Comparison of ENCODE assay signal across 9 mouse cellular contexts in the genomic region with DNA sequence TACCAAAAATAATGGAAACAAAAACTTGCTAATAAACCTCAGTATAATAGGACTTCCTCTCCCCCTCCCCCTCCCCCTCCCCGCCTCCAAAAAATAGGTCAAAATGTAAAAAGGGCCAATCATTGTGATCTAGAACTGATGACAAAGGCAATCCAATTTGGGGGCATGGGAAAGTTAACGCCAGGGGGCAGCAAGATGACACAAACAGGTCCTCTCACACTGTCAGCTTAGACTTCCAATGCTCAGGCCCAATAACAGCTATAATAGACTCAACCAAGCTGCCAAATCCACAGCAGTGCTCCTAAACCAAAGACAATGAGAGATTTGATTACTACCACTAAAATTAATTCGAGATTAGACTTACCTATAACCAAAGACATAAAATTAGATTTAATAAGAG. TPM values are rescaled to one million over a fixed set of nuclear protein-coding genes. Genes with fewer than 3 reads are reported as not detected.
DNase-seq lines count a peak whose midpoint lies in the region; ATAC-seq and TF ChIP-seq lines count a peak whose summit lies in the region.
"Had no signal": no experiment of that assay in that cellular context is flagged by ENCODE, and none has a peak within 500 bp of the region (broad histone marks: within the 10 kb centered on the region; RNA-seq: fewer than 3 reads in every experiment).

No protein-coding gene starts in this region.

- no peak overlapping the region for H3K4me2 ChIP-seq in kidney, embryonic 15.5 days
- H3K4me2 ChIP-seq: midbrain, embryonic 12.5 days had no signal

- H3K4me3 ChIP-seq in kidney, embryonic 15.5 days (replicated peaks), result no peak overlapping the region
- no peak overlapping the region for H3K4me3 ChIP-seq in cortical plate, adult 2 months (ENCODE audit: insufficient read depth, low read length)
- H3K4me3 ChIP-seq: midbrain, embryonic 12.5 days had no signal

- H3K4me1 ChIP-seq in kidney, embryonic 15.5 days, result no peaks in the 10 kb centered on the region
- H3K4me1 ChIP-seq in cortical plate, adult 2 months (ENCODE audit: control insufficient read depth, insufficient read depth, low read length), result no peaks in the 10 kb centered on the region
- H3K4me1 ChIP-seq: midbrain, embryonic 12.5 days had no signal

- no peak overlapping the region for H3K27ac ChIP-seq in kidney, embryonic 15.5 days
- no peak overlapping the region for H3K27ac ChIP-seq in cortical plate, adult 2 months (ENCODE audit: insufficient read depth, low read length)
- H3K27ac ChIP-seq: midbrain, embryonic 12.5 days had no signal

- TF ChIP-seq CTCF in cortical plate, adult 2 months (IDR thresholded peaks at IDR 0.05; ENCODE audit: extremely low read depth, insufficient read depth, low read length), result peak; percentile 52; the same call in 1 of the 2 replicates

- H3K9me3 ChIP-seq in kidney, embryonic 15.5 days (replicated peaks), result no peaks in the 10 kb centered on the region
- H3K9me3 ChIP-seq: midbrain, embryonic 12.5 days had no signal

- ATAC-seq in kidney, embryonic 15.5 days (replicated peaks; ENCODE audit: low FRiP score), result no peak
- peak; percentile 57 for ATAC-seq in activated CD4-positive, CD25-positive, alpha-beta regulatory T cell, adult 4 months
- ATAC-seq in megakaryocyte progenitor cell, adult 5-6 weeks (replicated peaks; ENCODE audit: poor library complexity), result peak; percentile 98

- peak; percentile 42 for DNase-seq in kidney, adult 11 months
- DNase-seq in heart, postnatal 14 days, result peak; percentile 58 to 60
- DNase-seq in layer of hippocampus, postnatal 10 days (ENCODE audit: low spot score in 2 of 2), result peak; percentile 19 to 40
- peak; percentile 4 to 7 for DNase-seq in thymus, adult 18-20 months

- no peak overlapping the region for H3K9ac ChIP-seq in kidney, embryonic 15.5 days
- H3K9ac ChIP-seq: midbrain, embryonic 12.5 days had no signal

- TF ChIP-seq POLR2A in cortical plate, adult 2 months (IDR thresholded peaks at IDR 0.05; ENCODE audit: extremely low read depth, insufficient read depth, low read length), result no peak

- no peaks in the 10 kb centered on the region for H3K27me3 ChIP-seq in kidney, embryonic 15.5 days
- H3K27me3 ChIP-seq: midbrain, embryonic 12.5 days had no signal

- H3K36me3 ChIP-seq in kidney, embryonic 15.5 days, result no peaks in the 10 kb centered on the region
- H3K36me3 ChIP-seq: midbrain, embryonic 12.5 days had no signal

- intact Hi-C loops in heart, postnatal 14 days (cut with DNase I), result loop anchor here (1.0 to 5.0 kb wide), 3 partner anchors 73 to 174 kb away; partner anchors contain the start of gene Sat1

- 22% methylated on average over 3 of the region's 3 CpGs for WGBS in kidney, embryonic 15.5 days

RNA-seq across cellular contexts. Expression of gene Cldn34b2, which starts 16.5 kb away (rescaled TPM):
- not detected in 2 replicates for polyA plus RNA-seq in kidney, embryonic 15.5 days (2015; fragmentation: Nextera tagmentation; extraction: Ambion mirVana)
- polyA plus RNA-seq in activated CD4-positive, CD25-positive, alpha-beta regulatory T cell, adult 4 months (2017; shearing (Covaris generic)), result not detected
- not detected in 2 replicates for polyA plus RNA-seq in cortical plate, adult 2 months (2012; rRNA removed)
- not detected for total RNA-seq in heart, postnatal 14 days (2021)
- not detected for total RNA-seq in layer of hippocampus, postnatal 10 days (2021)
- 0.12 TPM in 1 of 2 replicates, not detected in the other for total RNA-seq in megakaryocyte progenitor cell, adult 5-6 weeks (2015)
- not detected in 2 replicates for total RNA-seq in megakaryocyte progenitor cell, adult 5-6 weeks (2017)
- polyA plus RNA-seq: midbrain, embryonic 12.5 days had no signal

RNA-seq across cellular contexts. Expression of gene Magea2, which starts 51.3 kb away (rescaled TPM):
- polyA plus RNA-seq in kidney, embryonic 15.5 days (2015; fragmentation: Nextera tagmentation; extraction: Ambion mirVana), result not detected in 2 replicates
- polyA plus RNA-seq in activated CD4-positive, CD25-positive, alpha-beta regulatory T cell, adult 4 months (2017; shearing (Covaris generic)), result not detected
- not detected in 2 replicates for polyA plus RNA-seq in cortical plate, adult 2 months (2012; rRNA removed)
- total RNA-seq in heart, postnatal 14 days (2021), result not detected
- total RNA-seq in layer of hippocampus, postnatal 10 days (2021), result not detected
- not detected in 2 replicates for total RNA-seq in megakaryocyte progenitor cell, adult 5-6 weeks (2015)
- total RNA-seq in megakaryocyte progenitor cell, adult 5-6 weeks (2017), result not detected in 2 replicates
- polyA plus RNA-seq: midbrain, embryonic 12.5 days had no signal

RNA-seq across cellular contexts. Expression of gene Magea1, which starts 55.1 kb away (rescaled TPM):
- not detected in 2 replicates for polyA plus RNA-seq in kidney, embryonic 15.5 days (2015; fragmentation: Nextera tagmentation; extraction: Ambion mirVana)
- polyA plus RNA-seq in activated CD4-positive, CD25-positive, alpha-beta regulatory T cell, adult 4 months (2017; shearing (Covaris generic)), result not detected
- not detected in 2 replicates for polyA plus RNA-seq in cortical plate, adult 2 months (2012; rRNA removed)
- not detected for total RNA-seq in heart, postnatal 14 days (2021)
- total RNA-seq in layer of hippocampus, postnatal 10 days (2021), result not detected
- not detected in 2 replicates for total RNA-seq in megakaryocyte progenitor cell, adult 5-6 weeks (2015)
- not detected in 2 replicates for total RNA-seq in megakaryocyte progenitor cell, adult 5-6 weeks (2017)
- polyA plus RNA-seq: midbrain, embryonic 12.5 days had no signal

Comparison
In these comparisons a context has a peak if more than half of its experiments do, and no peak if none do; other contexts are left out.
1. DNase-seq: peak in every context shown above with its lines; median percentile 59 in heart, postnatal 14 days; 42 in kidney, adult 11 months; 30 in layer of hippocampus, postnatal 10 days; 6 in thymus, adult 18-20 months.